Mouse (Mus musculus) erythroblast, embryonic 14.5 days (primary cell): ENCODE results near the gene Dgke.
"Not testable (repeated sequence)": the region's sequence is repeated elsewhere in the genome, so short reads cannot be mapped to it uniquely, and the experiment has no call there.

ENCODE experiments used
- GATA1 ChIP-seq: IDR thresholded peaks from 2 replicates; pipeline ENCODE4 v1.6.1; 2012; ENCODE audit warnings: low read length, inconsistent platforms, mixed read lengths
- TAL1 ChIP-seq: IDR thresholded peaks from 3 replicates; pipeline ENCODE4 v1.6.1; 2012; ENCODE audit warnings: low read length, inconsistent platforms, mixed read lengths

DNA sequence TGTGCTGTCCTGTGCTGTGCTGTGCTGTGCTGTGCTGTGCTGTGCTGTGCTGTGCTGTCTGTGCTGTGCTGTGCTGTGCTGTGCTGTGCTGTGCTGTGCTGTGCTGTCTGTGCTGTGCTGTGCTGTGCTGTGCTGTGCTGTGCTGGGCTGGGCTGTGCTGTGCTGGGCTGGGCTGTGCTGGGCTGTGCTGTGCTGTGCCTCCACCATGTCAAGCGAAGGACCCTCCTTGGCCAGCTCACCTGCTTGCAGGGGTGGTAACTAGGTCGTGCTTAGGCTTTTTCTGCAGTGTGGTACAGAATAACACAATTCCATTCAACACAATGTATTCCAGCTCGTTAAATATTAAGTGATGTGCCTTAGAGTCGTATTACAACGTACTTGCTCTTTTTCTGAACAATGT is 15.3 kb upstream of the Dgke start:
- not testable (repeated sequence) for TF ChIP-seq TAL1, GATA1
